Mouse (Mus musculus): ENCODE data around the gene Dync1i2. TPM values are rescaled to one million over a fixed set of nuclear protein-coding genes. Genes with fewer than 3 reads are reported as not detected.
A peak's percentile ranks its signal among the peaks of the same experiment; 100 is the strongest.

Gene Dync1i2
- total RNA-seq, 2 experiments from 2014 or later, result 40.1 to 49.3 TPM

GRCm38 (mm10) chr2:71250841-71251240 is 39.3 kb downstream of the Dync1i2 start:
- no peak overlapping the region for H3K4me3 ChIP-seq
- no peak for DNase-seq
- TF ChIP-seq CTCF (IDR thresholded peaks at IDR 0.05), result peak; percentile 63
- no peak overlapping the region for H3K27ac ChIP-seq
- intact Hi-C loops (cut with DNase I), result loop anchor here (2.0 kb wide), 1 partner anchor 296 kb away; the partner anchor contains the start of gene Dlx2

GRCm38 (mm10) chr2:71254836-71255235 is 43.3 kb downstream of the Dync1i2 start:
- H3K27ac ChIP-seq, result no peak overlapping the region
- DNase-seq, result no peak
- H3K4me3 ChIP-seq, result no peak overlapping the region
- no peak for TF ChIP-seq CTCF (IDR thresholded peaks at IDR 0.05)
- intact Hi-C loops (cut with DNase I), result no loop called here

GRCm38 (mm10) chr2:71256581-71256980 is 45.1 kb downstream of the Dync1i2 start:
- TF ChIP-seq CTCF (IDR thresholded peaks at IDR 0.05), result no peak
- H3K4me3 ChIP-seq, result no peak overlapping the region
- intact Hi-C loops (cut with DNase I), result no loop called here
- no peak overlapping the region for H3K27ac ChIP-seq
- DNase-seq, result no peak

- Histone ChIP-seq H3K27ac (no peak overlapping the region), H3K4me3 (no peak overlapping the region)
- TF ChIP-seq CTCF (IDR thresholded peaks at IDR 0.05), result no peak
- intact Hi-C loops (cut with DNase I), result no loop called here
- no peak for DNase-seq
Measured at GRCm38 (mm10) chr2:71264585-71264984, 53.1 kb downstream of the Dync1i2 start.

DNA sequence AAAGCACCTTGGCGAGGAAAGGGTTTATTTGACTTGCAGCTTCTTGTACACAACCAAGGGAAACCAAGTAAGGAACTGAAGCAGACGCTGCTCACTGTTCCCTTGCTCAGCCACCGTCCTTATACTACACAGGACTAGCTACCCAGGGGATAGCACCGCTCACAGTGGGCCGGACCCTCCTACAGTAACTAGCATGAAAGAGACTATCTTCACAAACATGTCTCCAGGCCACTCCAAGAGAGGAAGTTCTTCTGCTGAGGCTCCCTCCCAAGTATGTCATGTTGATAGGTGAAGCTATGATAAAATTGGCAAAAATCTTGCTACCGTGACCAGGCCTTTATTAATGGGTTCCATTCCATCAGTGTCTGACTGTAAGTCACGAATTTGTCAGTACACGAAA is 57.2 kb downstream of the Dync1i2 start:
- Histone ChIP-seq H3K4me3 (no peak overlapping the region), H3K27ac (no peak overlapping the region)
- DNase-seq, result no peak
- intact Hi-C loops (cut with DNase I), result no loop called here
- no peak for TF ChIP-seq CTCF (IDR thresholded peaks at IDR 0.05)

GRCm38 (mm10) chr2:71269332-71269731 is 57.8 kb downstream of the Dync1i2 start:
- DNase-seq, result no peak
- TF ChIP-seq CTCF (IDR thresholded peaks at IDR 0.05), result no peak
- intact Hi-C loops (cut with DNase I), result no loop called here
- no peak overlapping the region for H3K4me3 ChIP-seq
- H3K27ac ChIP-seq, result no peak overlapping the region

DNA sequence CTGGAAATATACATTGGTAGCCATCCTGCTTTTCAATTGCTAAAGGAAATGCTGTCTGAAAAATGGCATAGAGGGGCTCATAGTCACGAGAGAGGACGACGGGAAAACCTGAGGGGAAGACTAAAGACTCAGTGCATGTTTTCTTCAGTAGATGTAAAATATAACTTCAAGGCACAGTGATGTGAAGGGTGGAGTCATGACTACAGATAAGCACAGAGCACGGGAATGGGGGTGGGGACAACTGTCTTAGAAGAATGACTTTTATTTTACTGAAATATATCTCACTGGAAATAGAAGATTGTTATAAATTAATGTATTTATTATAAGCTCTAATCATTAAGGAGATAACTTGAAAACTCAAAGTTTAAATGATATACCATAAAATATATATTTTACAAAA is 58.6 kb downstream of the Dync1i2 start:
- intact Hi-C loops (cut with DNase I), result no loop called here
- TF ChIP-seq CTCF (IDR thresholded peaks at IDR 0.05), result no peak
- Histone ChIP-seq H3K27ac (no peak overlapping the region), H3K4me3 (no peak overlapping the region)
- no peak for DNase-seq

DNA sequence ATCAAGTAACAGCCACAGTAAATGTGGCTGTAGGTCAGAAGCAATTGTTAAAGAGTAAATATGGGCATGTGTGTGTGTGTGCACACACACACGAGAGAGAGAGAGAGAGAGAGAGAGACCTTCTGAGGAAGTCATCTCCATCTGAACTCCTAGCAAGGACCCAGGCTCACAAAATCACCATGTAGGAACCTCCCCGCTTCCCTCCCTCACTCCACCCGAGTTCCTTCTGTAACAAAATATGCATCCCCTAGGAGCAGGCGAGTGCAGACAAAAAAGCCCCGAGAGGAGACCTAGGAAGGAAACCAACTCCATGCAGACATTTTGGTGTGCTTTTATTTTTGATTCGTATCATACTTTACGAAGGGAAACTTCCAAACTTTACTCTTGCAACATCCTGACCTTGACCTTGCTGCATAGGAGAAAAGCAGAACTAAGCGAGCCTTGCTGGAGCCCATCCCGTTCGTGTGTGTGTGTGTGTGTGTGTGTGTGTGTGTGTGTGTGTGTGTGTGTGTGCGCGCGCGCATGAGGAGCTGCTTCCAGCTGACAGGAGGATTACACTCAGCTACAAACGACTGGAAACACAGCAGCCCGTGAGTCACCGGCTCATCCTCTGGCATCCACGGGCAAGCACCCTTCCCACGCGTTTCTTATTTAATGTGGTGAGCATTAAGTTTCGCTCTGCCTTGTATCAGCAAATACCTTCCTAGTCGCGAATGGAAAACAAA is 62.6 kb downstream of the Dync1i2 start:
- intact Hi-C loops (cut with DNase I), result no loop called here
- H3K4me3 ChIP-seq, result peak overlapping the region; percentile 54
- H3K27ac ChIP-seq, result peak overlapping the region; percentile 82
- TF ChIP-seq CTCF (IDR thresholded peaks at IDR 0.05), result no peak
- DNase-seq, result peak; percentile 73

GRCm38 (mm10) chr2:71275734-71276133 is 64.2 kb downstream of the Dync1i2 start:
- no peak for TF ChIP-seq CTCF (IDR thresholded peaks at IDR 0.05)
- DNase-seq, result no peak
- Histone ChIP-seq H3K4me3 (no peak overlapping the region), H3K27ac (no peak overlapping the region; the same call in 1 of the 2 replicates)
- intact Hi-C loops (cut with DNase I), result no loop called here

GRCm38 (mm10) chr2:71278791-71279775 is 67.6 kb downstream of the Dync1i2 start:
- H3K4me3 ChIP-seq, result no peak overlapping the region
- intact Hi-C loops (cut with DNase I), result no loop called here
- no peak for DNase-seq
- no peak for TF ChIP-seq CTCF (IDR thresholded peaks at IDR 0.05)
- H3K27ac ChIP-seq, result no peak overlapping the region

DNA sequence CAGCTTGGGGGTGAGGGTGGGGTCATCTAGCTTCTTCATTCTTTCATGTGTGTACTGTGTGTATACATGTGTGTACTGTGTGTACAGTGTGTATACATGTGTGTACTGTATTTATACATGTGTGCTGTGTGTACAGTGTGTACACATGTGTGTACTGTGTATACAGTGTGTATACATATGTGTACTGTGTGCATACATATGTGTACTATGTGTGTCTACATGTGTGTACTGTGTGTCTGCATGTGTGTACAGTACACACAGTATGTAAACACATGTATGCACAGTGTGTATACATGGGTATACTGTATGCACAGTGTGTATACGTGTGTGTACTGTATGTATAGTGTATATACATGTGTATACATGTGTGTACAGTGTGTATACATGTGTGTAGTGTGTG is 70.5 kb downstream of the Dync1i2 start:
- TF ChIP-seq CTCF (IDR thresholded peaks at IDR 0.05), result no peak
- DNase-seq, result no peak
- no peak overlapping the region for H3K4me3 ChIP-seq
- no peak overlapping the region for H3K27ac ChIP-seq
- intact Hi-C loops (cut with DNase I), result loop anchor here (5.0 kb wide), 1 partner anchor 95 kb away; no protein-coding TSS in a partner anchor

- intact Hi-C loops (cut with DNase I), result no loop called here
- TF ChIP-seq CTCF (IDR thresholded peaks at IDR 0.05), result no peak
- Histone ChIP-seq H3K27ac (no peak overlapping the region), H3K4me3 (no peak overlapping the region)
- peak; percentile 34 for DNase-seq
Measured at GRCm38 (mm10) chr2:71290107-71290775, 78.7 kb downstream of the Dync1i2 start.

All from gastrocnemius, adult 2 months (tissue).